In the genomic region with DNA sequence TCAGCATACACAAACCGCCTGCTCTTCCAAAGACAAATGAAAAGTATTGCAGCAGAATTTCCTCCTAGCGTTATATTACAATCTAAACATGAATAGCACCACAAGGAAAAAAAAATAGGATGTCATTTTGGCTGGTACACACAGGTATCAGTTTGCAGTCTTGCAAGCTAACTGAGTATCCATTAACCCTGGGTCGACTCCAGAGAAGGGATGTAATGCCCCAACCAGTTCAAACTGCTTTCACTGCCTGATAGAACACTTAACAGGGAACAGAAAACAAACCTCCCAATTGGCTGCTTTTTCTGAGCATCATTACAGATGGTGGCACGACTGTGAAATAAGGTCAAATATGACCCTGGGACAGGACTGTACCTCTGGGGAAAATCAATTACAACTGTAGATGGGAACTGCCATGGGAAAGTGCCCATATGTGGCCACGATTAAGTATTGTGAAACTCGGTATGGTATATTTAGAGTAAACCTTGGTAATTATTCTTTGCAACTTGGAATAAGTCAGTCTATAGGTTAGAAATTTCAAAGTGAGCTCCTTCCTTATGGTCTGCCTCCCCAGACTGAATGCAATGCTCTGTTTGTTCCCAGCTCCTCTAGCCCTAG, we compare ENCODE assay signal across 28 mouse cellular contexts.
DNase-seq lines count a peak whose midpoint lies in the region; ATAC-seq lines count a peak whose summit lies in the region.
"Had no signal": no experiment of that assay in that cellular context is flagged by ENCODE, and none has a peak within 500 bp of the region (broad histone marks: within the 10 kb centered on the region; RNA-seq: fewer than 3 reads in every experiment).

No protein-coding gene starts in this region.

- no peaks in the 10 kb centered on the region for H3K9me3 ChIP-seq in embryonic facial prominence, embryonic 11.5 days (replicated peaks; ENCODE audit: control insufficient read depth, low read length)
- H3K9me3 ChIP-seq in embryonic facial prominence, embryonic 10.5 days, result no peaks in the 10 kb centered on the region
- H3K9me3 ChIP-seq in neural tube, embryonic 12.5 days, result no peaks in the 10 kb centered on the region
- H3K9me3 ChIP-seq in neural tube, embryonic 15.5 days (replicated peaks), result no peaks in the 10 kb centered on the region
- H3K9me3 ChIP-seq: embryonic facial prominence, embryonic 13.5 days; forebrain, embryonic 15.5 days; heart, embryonic 13.5 days; limb, embryonic 13.5 days; liver, embryonic 12.5 days; midbrain, embryonic 12.5 days had no signal

- H3K9ac ChIP-seq in embryonic facial prominence, embryonic 11.5 days (replicated peaks; ENCODE audit: low read length), result no peak overlapping the region
- no peak overlapping the region for H3K9ac ChIP-seq in neural tube, embryonic 12.5 days
- no peak overlapping the region for H3K9ac ChIP-seq in neural tube, embryonic 15.5 days (replicated peaks)
- H3K9ac ChIP-seq: embryonic facial prominence, embryonic 13.5 days; forebrain, embryonic 15.5 days; heart, embryonic 13.5 days; limb, embryonic 13.5 days; liver, embryonic 12.5 days; midbrain, embryonic 12.5 days had no signal

- no peak overlapping the region for H3K4me3 ChIP-seq in embryonic facial prominence, embryonic 11.5 days (ENCODE audit: low read depth, low read length)
- no peak overlapping the region for H3K4me3 ChIP-seq in embryonic facial prominence, embryonic 10.5 days
- no peak overlapping the region for H3K4me3 ChIP-seq in neural tube, embryonic 12.5 days
- no peak overlapping the region for H3K4me3 ChIP-seq in neural tube, embryonic 15.5 days (replicated peaks)
- H3K4me3 ChIP-seq: embryonic facial prominence, embryonic 13.5 days; forebrain, embryonic 15.5 days; heart, adult 2 months; heart, embryonic 13.5 days; limb, embryonic 13.5 days; liver, embryonic 12.5 days; midbrain, embryonic 12.5 days had no signal

- H3K27me3 ChIP-seq in embryonic facial prominence, embryonic 11.5 days (ENCODE audit: control insufficient read depth, insufficient read depth, low read length), result no peaks in the 10 kb centered on the region
- H3K27me3 ChIP-seq in embryonic facial prominence, embryonic 10.5 days (replicated peaks; ENCODE audit: low read depth, poor library complexity, severe bottlenecking), result no peaks in the 10 kb centered on the region
- no peaks in the 10 kb centered on the region for H3K27me3 ChIP-seq in neural tube, embryonic 12.5 days (replicated peaks)
- no peaks in the 10 kb centered on the region for H3K27me3 ChIP-seq in neural tube, embryonic 15.5 days (replicated peaks)
- H3K27me3 ChIP-seq: embryonic facial prominence, embryonic 13.5 days; forebrain, embryonic 15.5 days; heart, embryonic 13.5 days; limb, embryonic 13.5 days; midbrain, embryonic 12.5 days had no signal

- peak; percentile 47 for DNase-seq in embryonic facial prominence, embryonic 11.5 days (ENCODE audit: low spot score)
- DNase-seq in embryonic facial prominence, embryonic 10.5 days (ENCODE audit: low spot score), result no peak
- DNase-seq in kidney, adult 11 months, result peak; percentile 9
- DNase-seq in kidney, postnatal 4 days, result no peak
- peak; percentile 12 for DNase-seq in mesoderm, embryonic 11.5 days (ENCODE audit: low read depth, low spot score)
- no peak for DNase-seq in layer of hippocampus, adult 18-20 months (ENCODE audit: low spot score in 2 of 2)
- DNase-seq: adrenal gland, postnatal 25 days; cerebellum, adult 8-10 months; cerebellum, postnatal 36 days; heart, adult 2 months; heart, postnatal 14 days; layer of hippocampus, adult 9-11 months; lung, adult 18-20 months; lung, postnatal 10 days; retina, postnatal 1 day; right cerebral cortex, postnatal 25 days; thymus, adult 18-20 months; thymus, postnatal 36 days had no signal

- H3K36me3 ChIP-seq in embryonic facial prominence, embryonic 11.5 days (replicated peaks; ENCODE audit: control insufficient read depth, insufficient read depth, low read depth, low read length), result no peaks in the 10 kb centered on the region
- no peaks in the 10 kb centered on the region for H3K36me3 ChIP-seq in embryonic facial prominence, embryonic 10.5 days (replicated peaks)
- no peaks in the 10 kb centered on the region for H3K36me3 ChIP-seq in neural tube, embryonic 12.5 days
- H3K36me3 ChIP-seq in neural tube, embryonic 15.5 days, result no peaks in the 10 kb centered on the region
- H3K36me3 ChIP-seq: embryonic facial prominence, embryonic 13.5 days; forebrain, embryonic 15.5 days; heart, embryonic 13.5 days; limb, embryonic 13.5 days; liver, embryonic 12.5 days; midbrain, embryonic 12.5 days had no signal

- no peak overlapping the region for H3K4me2 ChIP-seq in embryonic facial prominence, embryonic 11.5 days (ENCODE audit: low read depth, low read length)
- no peak overlapping the region for H3K4me2 ChIP-seq in neural tube, embryonic 12.5 days (replicated peaks)
- H3K4me2 ChIP-seq in neural tube, embryonic 15.5 days, result no peak overlapping the region
- H3K4me2 ChIP-seq: embryonic facial prominence, embryonic 13.5 days; forebrain, embryonic 15.5 days; heart, embryonic 13.5 days; limb, embryonic 13.5 days; liver, embryonic 12.5 days; midbrain, embryonic 12.5 days had no signal

- H3K4me1 ChIP-seq in embryonic facial prominence, embryonic 11.5 days (ENCODE audit: control insufficient read depth, insufficient read depth, low read length), result no peaks in the 10 kb centered on the region
- peaks cover 39% of the 10 kb centered on the region for H3K4me1 ChIP-seq in embryonic facial prominence, embryonic 10.5 days
- H3K4me1 ChIP-seq in neural tube, embryonic 12.5 days, result no peaks in the 10 kb centered on the region
- H3K4me1 ChIP-seq in neural tube, embryonic 15.5 days, result no peaks in the 10 kb centered on the region
- H3K4me1 ChIP-seq: liver, embryonic 12.5 days had no signal

- no peak overlapping the region for H3K27ac ChIP-seq in embryonic facial prominence, embryonic 11.5 days (replicated peaks; ENCODE audit: low read depth, low read length)
- no peak overlapping the region for H3K27ac ChIP-seq in embryonic facial prominence, embryonic 10.5 days (replicated peaks)
- H3K27ac ChIP-seq in neural tube, embryonic 12.5 days, result no peak overlapping the region
- H3K27ac ChIP-seq in neural tube, embryonic 15.5 days (replicated peaks), result no peak overlapping the region
- H3K27ac ChIP-seq: embryonic facial prominence, embryonic 13.5 days; forebrain, embryonic 15.5 days; heart, adult 2 months; heart, embryonic 13.5 days; hindbrain, postnatal 0 days; limb, embryonic 13.5 days; liver, embryonic 12.5 days; midbrain, embryonic 12.5 days had no signal

- no peak for ATAC-seq in embryonic facial prominence, embryonic 11.5 days (replicated peaks; ENCODE audit: insufficient number of reproducible peaks, low FRiP score, low TSS enrichment, low read depth)
- ATAC-seq in neural tube, embryonic 12.5 days (ENCODE audit: low FRiP score, low read depth), result peak; percentile 9; the same call in 1 of the 2 replicates
- ATAC-seq in neural tube, embryonic 15.5 days (ENCODE audit: low FRiP score), result no peak
- ATAC-seq: CD4-positive, CD25-positive, alpha-beta regulatory T cell, adult 4 months; forebrain, embryonic 15.5 days; hindbrain, postnatal 0 days; liver, embryonic 12.5 days had no signal

- 39% methylated on average over 6 of the region's 6 CpGs for WGBS in embryonic facial prominence, embryonic 11.5 days
- 53% methylated on average over 6 of the region's 6 CpGs for WGBS in embryonic facial prominence, embryonic 10.5 days
- WGBS in neural tube, embryonic 12.5 days, result 64% methylated on average over 6 of the region's 6 CpGs
- WGBS in neural tube, embryonic 15.5 days, result 62% methylated on average over 6 of the region's 6 CpGs

Comparison
In these comparisons a context has a peak if more than half of its experiments do, and no peak if none do; other contexts are left out.
1. DNase-seq: peak in embryonic facial prominence, embryonic 11.5 days (single experiment), kidney, adult 11 months (single experiment) and mesoderm, embryonic 11.5 days (single experiment); none in embryonic facial prominence, embryonic 10.5 days (single experiment), kidney, postnatal 4 days (0 of 2) and layer of hippocampus, adult 18-20 months (0 of 2).